Mouse (Mus musculus) limb, embryonic 15.5 days (tissue): Measurements from ENCODE around the gene Gm17361. TPM values are rescaled to one million over a fixed set of nuclear protein-coding genes. Genes with fewer than 3 reads are reported as not detected.
"Not testable (repeated sequence)": the region's sequence is repeated elsewhere in the genome, so short reads cannot be mapped to it uniquely, and the experiment has no call there.

Experiments used
- ATAC-seq: fragments of 200-750 bp; cut with Nextera tagmentation; 2 replicates; pipeline ENCODE4 v1.8.0; 2017; ENCODE audit warnings: low read depth, moderate TSS enrichment; ENCODE audit not compliant: insufficient number of reproducible peaks, low FRiP score, low TSS enrichment
- H3K27ac ChIP-seq: fragments of 300-500 bp; sonication (generic); 2 replicates; pipeline ENCODE4 v1.5.1; 2015; ENCODE audit warnings: moderate library complexity, mild to moderate bottlenecking, inconsistent platforms
- H3K27me3 ChIP-seq: fragments of 300-500 bp; sonication (generic); 2 replicates; pipeline ENCODE4 v1.6.1; 2015; ENCODE audit warnings: inconsistent platforms
- H3K36me3 ChIP-seq: fragments of 300-500 bp; sonication (generic); 2 replicates; pipeline ENCODE4 v1.6.1; 2015; ENCODE audit warnings: inconsistent platforms
- H3K4me1 ChIP-seq: fragments of 300-500 bp; sonication (generic); 2 replicates; pipeline ENCODE4 v1.6.1; 2015; ENCODE audit warnings: inconsistent platforms
- H3K4me2 ChIP-seq: fragments of 300-500 bp; sonication (generic); 2 replicates; pipeline ENCODE4 v1.6.1; 2015; ENCODE audit warnings: mild to moderate bottlenecking, inconsistent platforms
- H3K4me3 ChIP-seq: fragments of 300-500 bp; sonication (generic); 2 replicates; pipeline ENCODE4 v1.5.1; 2015; ENCODE audit warnings: mild to moderate bottlenecking, inconsistent platforms
- H3K9ac ChIP-seq: fragments of 300-500 bp; sonication (generic); 2 replicates; pipeline ENCODE4 v1.6.1; 2015; ENCODE audit warnings: inconsistent platforms
- H3K9me3 ChIP-seq: fragments of 300-500 bp; sonication (generic); 2 replicates; pipeline ENCODE4 v1.6.1; 2016; ENCODE audit warnings: inconsistent platforms
- WGBS: fragments of 180-500 bp; shearing (Covaris S2); methylation state at CpG from one replicate; pipeline ENCODE4 v1.1.7; 2015; 5-methylcytosine and 5-hydroxymethylcytosine counted together
- polyA plus RNA-seq: library from polyadenylated mRNA; unstranded; fragments of >200 nt; fragmentation: Nextera tagmentation; extraction: Ambion mirVana; gene quantifications from 2 replicates; pipeline ENCODE4 v1.2.1, GENCODE M21; 2015

The Gm17361 gene
- polyA plus RNA-seq: not detected in 2 replicates

DNA sequence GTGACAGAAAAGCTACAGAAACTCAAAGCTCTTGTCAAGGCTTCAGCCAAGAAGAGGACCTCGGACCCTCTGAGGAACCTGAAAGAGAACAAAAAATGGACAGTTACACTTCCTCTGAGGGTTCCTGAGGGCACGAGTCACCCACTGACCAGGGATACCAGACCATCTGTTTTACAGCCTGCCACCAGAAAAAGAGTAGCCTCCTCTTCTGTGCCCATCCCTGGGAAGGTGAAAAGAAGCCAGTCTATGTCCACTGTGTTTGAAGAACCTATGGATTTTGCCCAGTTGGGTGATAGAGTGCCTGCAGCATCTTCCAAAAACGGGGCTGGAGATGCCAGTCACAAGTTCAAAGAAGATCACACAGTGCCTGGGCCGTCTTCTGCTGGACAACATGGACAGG, at the start of gene Gm17361:
Gm17361 (plus strand) TSS at position 301 of the 400 bp plus-strand sequence.
- not testable (repeated sequence) for H3K27me3 ChIP-seq, H3K9me3 ChIP-seq, H3K9ac ChIP-seq, H3K27ac ChIP-seq, H3K4me2 ChIP-seq, H3K4me3 ChIP-seq, H3K4me1 ChIP-seq, H3K36me3 ChIP-seq, ATAC-seq
- no CpG with 5 or more reads among the region's 4 CpGs for WGBS
